Mouse (Mus musculus): ENCODE measurements around the gene Prg2.

Gene Prg2

DNA sequence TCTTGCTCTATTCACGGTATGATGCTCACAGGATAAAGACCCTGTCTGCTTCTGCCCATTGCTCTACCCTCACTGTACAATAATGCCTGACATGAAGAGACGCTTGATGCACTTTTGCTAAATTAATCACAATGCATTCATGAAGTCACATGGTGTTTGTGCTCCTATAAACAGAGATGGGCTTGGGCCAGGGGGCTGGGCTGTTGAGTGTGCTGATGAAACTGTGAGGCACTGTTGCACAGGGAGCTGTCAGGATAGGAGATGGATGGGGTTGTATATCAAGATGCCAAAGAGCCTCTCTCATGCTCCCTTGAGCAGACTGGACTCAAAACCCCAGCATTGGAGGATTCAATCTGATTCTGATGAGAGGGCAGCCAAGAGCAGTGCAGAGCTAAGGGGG lies 52.9 kb downstream of the Prg2 start:
- DNase-seq = no peak
